Mouse (Mus musculus): ENCODE measurements around the gene Gm38655. TPM values are rescaled to one million over a fixed set of nuclear protein-coding genes. Genes with fewer than 3 reads are reported as not detected.

The Gm38655 gene
- total and polyA plus RNA-seq, 3 experiments = not detected

GRCm38 (mm10) chr17:25135622-25136021 is 39.6 kb downstream of the Gm38655 start:
- Histone ChIP-seq H3K4me2 (ENCODE audit: insufficient read depth, low read depth, poor library complexity, severe bottlenecking) (no peak overlapping the region), H3K9me3 (replicated peaks; ENCODE audit: low read length) (no peaks in the 10 kb centered on the region), H3K9ac (ENCODE audit: insufficient read depth, low read depth) (no peak overlapping the region), H3K4me3 (replicated peaks in 1 of 3; ENCODE audit: low read depth in 2 of 3, low read length in 2 of 3, poor library complexity in 1 of 3) (no peak overlapping the region), H3K27ac (ENCODE audit: insufficient read depth, low read depth) (no peak overlapping the region), H3K27me3 (replicated peaks) (no peaks in the 10 kb centered on the region), H3K4me1 (ENCODE audit: control insufficient read depth in 1 of 2, insufficient read depth in 2 of 2) (peaks cover 9 to 24% of the 10 kb centered on the region in 2 experiments), H3K79me2 (replicated peaks; ENCODE audit: control insufficient read depth, extremely low read depth, insufficient read depth, poor library complexity, severe bottlenecking) (peaks cover 6% of the 10 kb centered on the region; the same call in 1 of the 2 replicates), H3K36me3 (replicated peaks in 1 of 2; ENCODE audit: control insufficient read depth in 1 of 2, insufficient read depth in 1 of 2, low read length in 1 of 2) (peaks cover 0 to 42% of the 10 kb centered on the region in 2 experiments)
- in situ Hi-C loops (cut with MboI; ENCODE audit: low pct_ligation_motif_present, low pct_unique_long_range_greater_than_20kb, low sequenced_read_pairs) (no loop called here), dilution Hi-C loops (cut with MboI; ENCODE audit: extremely low pct_ligation_motif_present, extremely low pct_unique_long_range_greater_than_20kb, low sequenced_read_pairs) (no loop called here)
- no peak for DNase-seq (ENCODE audit: extremely low read depth)
- TF ChIP-seq SMC3 (IDR thresholded peaks at IDR 0.05; ENCODE audit: low read depth, low read length) (no peak), ELF1 (IDR thresholded peaks at IDR 0.05; ENCODE audit: low read depth, low read length) (no peak), POLR2AphosphoS2 (IDR thresholded peaks at IDR 0.05; ENCODE audit: low read depth, low read length) (no peak), CHD1 (IDR thresholded peaks at IDR 0.05; ENCODE audit: low read depth, low read length) (no peak), USF2 (conservative IDR thresholded peaks at IDR 0.05; ENCODE audit: low read depth, low read length) (no peak), UBTF (IDR thresholded peaks at IDR 0.05; ENCODE audit: low read depth, low read length) (no peak), USF1 (IDR thresholded peaks at IDR 0.05; ENCODE audit: low read depth, low read length) (no peak), CHD2 (IDR thresholded peaks at IDR 0.05; ENCODE audit: low read length) (no peak), MAZ (IDR thresholded peaks at IDR 0.05; ENCODE audit: low read depth, low read length) (no peak), MXI1 (IDR thresholded peaks at IDR 0.05; ENCODE audit: low read depth, low read length) (no peak), NELFE (IDR thresholded peaks at IDR 0.05; ENCODE audit: low read depth, low read length) (no peak), GABPA (IDR thresholded peaks at IDR 0.05; ENCODE audit: insufficient replicate concordance, low read depth, low read length) (no peak), HCFC1 (IDR thresholded peaks at IDR 0.05; ENCODE audit: low read depth, low read length) (no peak), ZMIZ1 (IDR thresholded peaks at IDR 0.05; ENCODE audit: low read depth, low read length) (no peak), NRF1 (IDR thresholded peaks at IDR 0.05; ENCODE audit: low read depth, low read length) (no peak), RCOR1 (conservative IDR thresholded peaks at IDR 0.05; ENCODE audit: low read depth, low read length) (no peak), EP300 (IDR thresholded peaks at IDR 0.05; ENCODE audit: low read length) (no peak)

- Histone ChIP-seq H3K9me3 (replicated peaks; ENCODE audit: low read length) (no peaks in the 10 kb centered on the region), H3K4me3 (replicated peaks in 1 of 3; ENCODE audit: low read depth in 2 of 3, low read length in 2 of 3, poor library complexity in 1 of 3) (peak within 1 kb of the TSS; percentile 58 to 100 (median 84)), H3K27ac (ENCODE audit: insufficient read depth, low read depth) (no peak within 1 kb of the TSS), H3K4me2 (ENCODE audit: insufficient read depth, low read depth, poor library complexity, severe bottlenecking) (peak within 1 kb of the TSS; percentile 97), H3K79me2 (replicated peaks; ENCODE audit: control insufficient read depth, extremely low read depth, insufficient read depth, poor library complexity, severe bottlenecking) (peaks cover 6% of the 10 kb centered on the region; the same call in 1 of the 2 replicates), H3K9ac (ENCODE audit: insufficient read depth, low read depth) (peak within 1 kb of the TSS; percentile 94), H3K4me1 (ENCODE audit: control insufficient read depth in 1 of 2, insufficient read depth in 2 of 2) (peaks cover 9 to 18% of the 10 kb centered on the region in 2 experiments), H3K27me3 (replicated peaks) (peaks cover 13% of the 10 kb centered on the region), H3K36me3 (replicated peaks in 1 of 2; ENCODE audit: control insufficient read depth in 1 of 2, insufficient read depth in 1 of 2, low read length in 1 of 2) (peaks cover 0 to 27% of the 10 kb centered on the region in 2 experiments)
- dilution Hi-C loops (cut with MboI; ENCODE audit: extremely low pct_ligation_motif_present, extremely low pct_unique_long_range_greater_than_20kb, low sequenced_read_pairs) (no loop called here), in situ Hi-C loops (cut with MboI; ENCODE audit: low pct_ligation_motif_present, low pct_unique_long_range_greater_than_20kb, low sequenced_read_pairs) (no loop called here)
- DNase-seq (ENCODE audit: extremely low read depth) = peak; percentile 92
- TF ChIP-seq CHD1 (IDR thresholded peaks at IDR 0.05; ENCODE audit: low read depth, low read length) = no peak
- peak; percentile 80 for TF ChIP-seq POLR2A (IDR thresholded peaks at IDR 0.05; ENCODE audit: low read depth, low read length)
- TF ChIP-seq MAX (IDR thresholded peaks at IDR 0.05; ENCODE audit: low read length) = peak; percentile 98
- TF ChIP-seq MXI1 (IDR thresholded peaks at IDR 0.05; ENCODE audit: low read depth, low read length) = peak; percentile 85
- peak; percentile 80; the same call in 1 of the 2 replicates for TF ChIP-seq IRF4 (IDR thresholded peaks at IDR 0.05; ENCODE audit: low read depth, low read length)
- peak; percentile 30; the same call in 1 of the 2 replicates for TF ChIP-seq GABPA (IDR thresholded peaks at IDR 0.05; ENCODE audit: insufficient replicate concordance, low read depth, low read length)
- TF ChIP-seq POLR2AphosphoS2 (IDR thresholded peaks at IDR 0.05; ENCODE audit: low read depth, low read length) = no peak; the same call in 1 of the 2 replicates
- peak; percentile 61; the same call in 1 of the 2 replicates for TF ChIP-seq NELFE (IDR thresholded peaks at IDR 0.05; ENCODE audit: low read depth, low read length)
- TF ChIP-seq MAFK (IDR thresholded peaks at IDR 0.05; ENCODE audit: insufficient replicate concordance, low read length) = no peak
- no peak for TF ChIP-seq JUND (conservative IDR thresholded peaks at IDR 0.05; ENCODE audit: low read depth, low read length)
- TF ChIP-seq MEF2A (IDR thresholded peaks at IDR 0.05; ENCODE audit: borderline replicate concordance, low read depth, low read length) = peak; percentile 61; the same call in 1 of the 2 replicates
- no peak for TF ChIP-seq PAX5 (IDR thresholded peaks at IDR 0.05; ENCODE audit: low read length)
- TF ChIP-seq RAD21 (IDR thresholded peaks at IDR 0.05; ENCODE audit: low read depth, low read length) = no peak
- 0 out of 2 replicates have a peak, but pooled peaks have one; percentile 65 for TF ChIP-seq UBTF (IDR thresholded peaks at IDR 0.05; ENCODE audit: low read depth, low read length)
- peak; percentile 98 for TF ChIP-seq USF1 (IDR thresholded peaks at IDR 0.05; ENCODE audit: low read depth, low read length)
- peak; percentile 94; the same call in 1 of the 2 replicates for TF ChIP-seq KAT2A (IDR thresholded peaks at IDR 0.05; ENCODE audit: insufficient replicate concordance, low read length)
- TF ChIP-seq NRF1 (IDR thresholded peaks at IDR 0.05; ENCODE audit: low read depth, low read length) = peak; percentile 44; the same call in 1 of the 2 replicates
- TF ChIP-seq E2F4 (IDR thresholded peaks at IDR 0.05; ENCODE audit: insufficient replicate concordance, low read depth, low read length) = no peak
- TF ChIP-seq CHD2 (IDR thresholded peaks at IDR 0.05; ENCODE audit: low read length) = peak; percentile 48; the same call in 1 of the 2 replicates
- peak; percentile 98 for TF ChIP-seq SIN3A (IDR thresholded peaks at IDR 0.05; ENCODE audit: low read length)
- TF ChIP-seq BHLHE40 (IDR thresholded peaks at IDR 0.05; ENCODE audit: low read depth, low read length) = peak; percentile 99
- TF ChIP-seq SMC3 (IDR thresholded peaks at IDR 0.05; ENCODE audit: low read depth, low read length) = no peak
- peak; percentile 99 for TF ChIP-seq USF2 (conservative IDR thresholded peaks at IDR 0.05; ENCODE audit: low read depth, low read length)
- TF ChIP-seq HCFC1 (IDR thresholded peaks at IDR 0.05; ENCODE audit: low read depth, low read length) = peak; percentile 99
Measured at GRCm38 (mm10) chr17:25133275-25133698, 42.0 kb downstream of the Gm38655 start, which contains the start of gene Clcn7. TSS of gene Clcn7 (plus strand) at chr17:25133391.

All from CH12.LX (cell line).